Mouse (Mus musculus): ENCODE measurements around the gene Apobr.
A peak's percentile ranks its signal among the peaks of the same experiment; 100 is the strongest.

The Apobr gene

GRCm38 (mm10) chr7:126584506-126584977 lies at the start of gene Apobr:
Gene Apobr (plus strand): TSS chr7:126584942.
- no peak for DNase-seq

- no peak for DNase-seq
Observed at GRCm38 (mm10) chr7:126535766-126536165, 49.0 kb upstream of the Apobr start.

GRCm38 (mm10) chr7:126536466-126536865 lies 48.3 kb upstream of the Apobr start:
- DNase-seq: no peak

- peak; percentile 26 for DNase-seq
Observed at GRCm38 (mm10) chr7:126537820-126538585, 46.7 kb upstream of the Apobr start.

- no peak for DNase-seq
Observed at GRCm38 (mm10) chr7:126541661-126542060, 43.1 kb upstream of the Apobr start.

GRCm38 (mm10) chr7:126545631-126546030 lies 39.1 kb upstream of the Apobr start:
- no peak for DNase-seq

- no peak for DNase-seq
Observed at GRCm38 (mm10) chr7:126554796-126555195, 29.9 kb upstream of the Apobr start.

GRCm38 (mm10) chr7:126556635-126557034 lies 28.1 kb upstream of the Apobr start:
- DNase-seq: no peak

GRCm38 (mm10) chr7:126565693-126566092 lies 19.0 kb upstream of the Apobr start:
- DNase-seq: no peak

- peak; percentile 91 for DNase-seq
Observed at GRCm38 (mm10) chr7:126566094-126566765, 18.5 kb upstream of the Apobr start, which contains the start of gene Eif3c. Gene Eif3c (minus strand): TSS chr7:126566411.

- no peak for DNase-seq
Observed at GRCm38 (mm10) chr7:126576946-126577345, 7.8 kb upstream of the Apobr start.

GRCm38 (mm10) chr7:126579172-126579571 lies 5.6 kb upstream of the Apobr start:
- DNase-seq: no peak

GRCm38 (mm10) chr7:126581661-126582060 lies 3.1 kb upstream of the Apobr start:
- no peak for DNase-seq

- peak; percentile 61 for DNase-seq
Observed at GRCm38 (mm10) chr7:126582759-126583158, 2.0 kb upstream of the Apobr start.

- DNase-seq: peak; percentile 93
Observed at GRCm38 (mm10) chr7:126583251-126583709, 1.5 kb upstream of the Apobr start.

GRCm38 (mm10) chr7:126583761-126584160 lies 981 bp upstream of the Apobr start:
- no peak for DNase-seq

- DNase-seq: no peak
Observed at GRCm38 (mm10) chr7:126585717-126586116, 975 bp downstream of the Apobr start, which contains the start of gene Cln3. Gene Cln3 (minus strand): TSS chr7:126585817.

GRCm38 (mm10) chr7:126586839-126587238 lies 2.1 kb downstream of the Apobr start:
- DNase-seq: no peak

GRCm38 (mm10) chr7:126587779-126588178 lies 3.0 kb downstream of the Apobr start:
- no peak for DNase-seq

GRCm38 (mm10) chr7:126594862-126595561 lies 10.3 kb downstream of the Apobr start, which contains the start of gene Il27:
Gene Il27 (minus strand): TSS chr7:126594941.
- no peak for DNase-seq

- no peak for DNase-seq
Observed at GRCm38 (mm10) chr7:126595890-126596289, 11.1 kb downstream of the Apobr start.

- DNase-seq: no peak
Observed at GRCm38 (mm10) chr7:126596414-126596813, 11.7 kb downstream of the Apobr start.

GRCm38 (mm10) chr7:126598919-126599318 lies 14.2 kb downstream of the Apobr start:
- no peak for DNase-seq

Measured in cerebellum, adult 9-10 months (tissue).